Mouse (Mus musculus) brain, embryonic 14.5 days (tissue): ENCODE data around the gene Ppt2. TPM values are rescaled to one million over a fixed set of nuclear protein-coding genes. Genes with fewer than 3 reads are reported as not detected.

Experiments
- DNase-seq: peaks from one replicate; pipeline ENCODE4 v3.0.0-alpha.2; 2011; ENCODE audit warnings: low read depth
- CTCF ChIP-seq: fragments of 200-500 bp; IDR thresholded peaks from 2 replicates; pipeline ENCODE4 v1.5.1; 2012; ENCODE audit warnings: inconsistent platforms, mild to moderate bottlenecking, moderate library complexity, borderline replicate concordance; ENCODE audit not compliant: insufficient read depth, insufficient read length; ENCODE audit errors: extremely low read depth
- POLR2A ChIP-seq: fragments of 200-500 bp; IDR thresholded peaks from 2 replicates; pipeline ENCODE4 v1.6.1; 2012; ENCODE audit warnings: mild to moderate bottlenecking, inconsistent platforms, borderline replicate concordance; ENCODE audit not compliant: poor library complexity, insufficient read depth, insufficient read length, severe bottlenecking; ENCODE audit errors: extremely low read depth
- polyA plus RNA-seq: library from polyadenylated mRNA; depleted of rRNA; stranded (reverse); fragments of >200 nt; gene quantifications from 2 replicates; pipeline ENCODE4 v1.2.3, GENCODE M21; 2012

Gene Ppt2
- polyA plus RNA-seq, 1 experiment = 31.7 TPM

DNA sequence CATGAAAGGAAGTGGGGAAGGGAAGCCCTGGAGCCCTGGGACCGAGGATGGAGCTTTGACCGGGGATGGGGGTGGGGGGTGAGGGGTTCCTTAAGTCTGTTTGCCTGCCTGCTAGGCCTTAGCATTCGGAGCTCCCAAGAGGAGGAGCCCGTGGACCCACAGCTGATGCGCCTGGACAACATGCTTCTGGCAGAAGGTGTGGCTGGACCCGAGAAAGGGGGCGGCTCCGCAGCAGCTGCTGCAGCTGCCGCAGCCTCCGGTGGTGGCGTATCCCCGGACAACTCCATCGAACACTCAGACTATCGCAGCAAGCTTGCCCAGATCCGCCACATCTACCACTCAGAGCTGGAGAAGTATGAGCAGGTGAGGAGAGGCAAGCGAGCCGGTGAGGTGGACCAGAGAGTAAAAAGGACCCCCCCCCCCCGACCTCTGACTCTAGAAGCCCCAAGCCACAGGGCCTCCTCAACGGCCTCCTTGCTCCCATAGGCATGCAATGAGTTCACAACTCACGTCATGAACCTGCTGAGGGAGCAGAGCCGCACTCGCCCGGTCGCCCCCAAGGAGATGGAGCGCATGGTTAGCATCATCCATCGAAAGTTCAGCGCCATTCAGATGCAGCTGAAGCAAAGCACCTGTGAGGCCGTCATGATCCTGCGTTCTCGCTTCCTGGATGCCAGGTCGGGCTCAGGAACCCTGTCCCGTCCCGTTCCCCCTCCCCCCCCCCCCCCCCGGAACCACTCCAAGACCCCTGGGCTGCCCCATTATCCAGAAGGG is 34.4 kb downstream of the Ppt2 start:
- TF ChIP-seq CTCF (no peak), POLR2A (no peak)
- DNase-seq = peak; percentile 33

DNA sequence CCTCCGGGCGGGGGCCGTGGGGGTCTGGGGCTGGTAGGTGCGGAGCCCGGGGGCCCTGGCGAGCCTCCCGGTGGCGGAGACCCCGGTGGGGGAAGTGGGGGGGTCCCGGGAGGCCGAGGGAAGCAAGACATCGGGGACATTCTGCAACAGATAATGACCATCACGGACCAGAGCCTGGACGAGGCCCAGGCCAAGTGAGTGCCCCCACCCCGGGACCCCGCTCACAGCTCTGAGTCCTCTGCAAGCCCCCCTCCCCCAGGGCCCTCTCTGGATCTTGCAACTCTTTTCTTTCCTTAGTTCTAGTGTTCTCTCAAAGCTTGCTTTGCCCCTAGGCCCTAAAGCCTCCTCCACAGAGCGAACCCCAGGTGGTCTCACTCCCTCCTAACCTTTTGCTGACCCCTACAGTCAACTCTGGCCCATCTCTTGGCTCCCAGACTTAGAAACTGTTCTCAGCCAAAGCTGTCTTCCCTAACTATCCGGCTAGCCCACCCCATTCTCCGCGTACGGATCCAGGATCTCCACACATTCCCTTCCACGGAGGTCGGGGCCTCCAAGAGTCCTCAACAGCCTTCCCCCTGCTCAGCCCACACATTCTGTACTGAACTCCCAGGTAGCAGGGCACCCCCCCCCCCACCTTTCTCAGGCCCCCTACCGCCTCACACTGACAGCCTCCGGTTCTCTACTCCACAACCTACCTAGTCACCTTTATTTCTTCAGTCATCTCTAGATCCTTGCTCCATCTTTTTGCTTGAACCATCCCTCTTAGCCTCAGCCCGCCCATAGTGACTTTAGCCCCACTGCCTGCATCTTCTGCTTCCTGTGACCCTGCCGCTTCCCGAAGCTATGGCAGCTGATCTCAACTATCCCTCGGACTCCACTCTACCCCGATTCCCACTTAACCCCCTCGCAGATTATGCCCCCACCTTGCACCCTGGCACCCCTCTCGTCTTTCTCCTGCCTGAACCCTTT is 35.4 kb downstream of the Ppt2 start:
- DNase-seq = peak; percentile 62
- TF ChIP-seq CTCF (no peak), POLR2A (no peak)

DNA sequence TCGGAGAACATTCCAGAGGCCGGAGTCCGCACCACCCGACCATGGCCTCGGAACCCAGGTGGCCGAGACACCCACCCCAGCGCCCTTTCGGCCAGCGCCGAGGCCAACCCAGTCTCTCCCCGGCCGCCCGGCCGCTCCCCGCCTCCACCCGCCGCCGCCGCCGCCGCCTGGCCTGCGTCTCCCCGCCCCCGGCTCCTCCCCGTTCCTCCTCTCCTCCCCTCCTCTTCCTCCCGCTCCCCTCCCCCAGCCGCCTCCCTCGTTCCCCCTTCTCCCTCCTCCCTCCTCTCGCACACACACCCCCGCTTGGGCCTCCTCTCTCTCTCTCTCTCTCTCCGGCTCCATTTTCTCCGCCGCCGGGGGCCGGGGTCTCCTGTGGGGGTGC is 36.3 kb downstream of the Ppt2 start:
- DNase-seq = peak; percentile 97
- TF ChIP-seq POLR2A = peak; percentile 90
- no peak for TF ChIP-seq CTCF

DNA sequence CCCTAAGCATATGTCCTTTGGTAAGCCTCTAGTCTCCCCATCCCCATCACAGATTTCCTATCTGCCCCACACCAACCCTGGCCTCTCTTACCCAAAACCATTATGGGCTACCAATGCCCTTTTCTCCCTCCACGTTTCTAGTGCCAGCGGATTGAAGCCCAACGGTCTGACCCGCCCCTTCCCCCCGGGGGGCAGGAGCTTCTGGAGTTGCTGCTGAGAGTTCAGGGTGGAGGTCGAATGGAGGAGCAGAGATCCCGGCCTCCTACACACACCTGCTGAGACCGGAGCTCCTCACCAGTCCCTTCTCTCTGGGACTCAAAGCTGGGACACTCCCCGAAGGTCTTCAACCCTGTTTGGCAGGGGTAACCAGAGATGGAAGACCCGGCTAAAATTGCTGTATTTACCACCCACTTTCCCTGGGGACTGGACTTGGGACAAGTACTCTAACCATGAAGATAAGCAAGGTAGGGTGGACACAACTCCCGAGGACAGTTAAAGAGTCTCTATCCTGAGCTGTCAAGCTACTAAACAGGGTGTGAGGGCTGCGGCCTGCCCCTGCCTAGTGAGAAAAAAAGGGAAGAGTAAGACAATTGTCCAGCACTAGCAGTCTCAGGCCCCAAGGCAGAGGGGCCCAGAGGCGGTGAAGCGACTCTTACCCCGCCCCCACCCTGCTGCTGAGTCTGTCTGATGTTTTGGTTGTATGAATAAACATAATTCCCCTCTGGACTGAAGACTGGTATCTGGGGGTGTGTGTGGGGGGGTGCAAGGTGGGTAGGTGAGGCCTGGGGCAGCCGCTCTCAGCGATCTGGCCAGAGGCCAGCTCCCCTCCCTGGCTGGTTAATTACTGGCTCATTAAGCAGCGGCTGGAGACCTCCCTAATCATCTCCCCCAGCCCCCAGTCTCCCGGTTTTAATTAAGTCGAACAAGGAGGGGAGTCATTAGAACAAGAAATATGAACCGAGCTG is 37.0 kb downstream of the Ppt2 start, which contains the start of gene Pbx2:
Gene Pbx2, plus strand, starts transcription at position 238 of the 965 bp plus-strand sequence.
- DNase-seq = peak; percentile 88

DNA sequence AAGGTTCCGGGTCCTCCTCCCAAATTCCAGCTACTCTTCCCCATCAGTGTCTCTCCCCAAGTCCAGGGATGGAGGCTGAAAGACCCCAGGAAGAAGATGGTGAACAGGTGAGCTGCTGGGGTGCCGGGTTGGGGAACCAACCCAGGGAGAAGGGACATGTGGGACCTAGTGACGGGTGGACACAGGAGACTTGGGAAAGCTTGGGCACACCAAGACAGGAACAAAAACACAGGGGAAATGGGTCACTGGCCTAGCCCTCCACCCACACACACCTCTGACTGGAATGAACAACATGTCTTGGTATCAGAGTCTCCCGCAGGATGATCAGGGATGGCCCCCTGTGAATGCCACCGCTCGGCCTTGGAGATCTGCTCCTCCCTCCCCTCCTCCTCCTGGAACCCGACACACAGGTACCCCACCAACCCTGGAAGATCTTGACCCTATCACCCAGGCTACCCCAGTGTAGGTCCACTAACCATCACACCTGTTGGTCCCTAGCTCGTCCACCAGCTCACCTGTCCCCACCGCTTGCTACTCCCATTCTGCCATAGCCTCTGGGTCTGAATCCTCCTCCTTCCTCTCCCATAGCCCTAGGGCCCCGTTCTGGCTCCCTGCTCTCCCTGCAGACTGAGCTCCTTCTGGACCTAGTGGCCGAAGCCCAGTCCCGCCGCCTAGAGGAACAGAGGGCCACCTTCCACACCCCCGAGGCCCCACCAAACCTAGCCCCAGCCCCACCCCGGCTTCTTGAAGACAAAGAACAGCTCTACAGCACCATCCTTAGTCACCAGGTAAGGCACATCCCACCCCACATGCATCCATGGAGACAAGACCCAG is 37.9 kb downstream of the Ppt2 start:
- TF ChIP-seq CTCF (no peak), POLR2A (no peak)
- DNase-seq = no peak

More for the DNA sequence above, 37.0 kb downstream of the Ppt2 start, which contains the start of gene Pbx2:
- no peak for TF ChIP-seq CTCF
- TF ChIP-seq POLR2A = no peak

DNA sequence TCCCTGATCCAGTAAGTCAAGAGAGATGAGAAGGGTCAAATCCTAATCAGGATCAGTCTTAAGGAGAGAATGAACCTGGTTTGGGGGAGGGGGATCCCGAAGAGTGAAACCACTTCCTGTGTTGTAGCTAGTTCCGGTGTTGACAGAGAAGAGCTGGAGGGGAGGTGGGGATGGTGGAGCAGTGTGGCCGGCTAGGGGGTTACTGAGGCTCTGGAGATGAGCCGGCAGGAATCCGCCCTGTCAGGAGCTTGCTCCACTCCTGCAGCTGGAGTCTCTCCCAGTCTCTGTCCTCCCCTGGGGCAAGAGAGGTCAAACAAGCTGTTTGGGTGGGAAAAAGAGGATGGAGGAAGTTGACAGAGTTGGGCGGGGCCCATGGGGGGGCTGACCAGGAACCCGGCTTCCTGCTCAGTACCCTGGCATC is 38.6 kb downstream of the Ppt2 start, which contains the start of gene Gpsm3:
Gene Gpsm3, plus strand, starts transcription at position 126 of the 421 bp plus-strand sequence.
- no peak for DNase-seq
- TF ChIP-seq CTCF (no peak), POLR2A (no peak)

DNA sequence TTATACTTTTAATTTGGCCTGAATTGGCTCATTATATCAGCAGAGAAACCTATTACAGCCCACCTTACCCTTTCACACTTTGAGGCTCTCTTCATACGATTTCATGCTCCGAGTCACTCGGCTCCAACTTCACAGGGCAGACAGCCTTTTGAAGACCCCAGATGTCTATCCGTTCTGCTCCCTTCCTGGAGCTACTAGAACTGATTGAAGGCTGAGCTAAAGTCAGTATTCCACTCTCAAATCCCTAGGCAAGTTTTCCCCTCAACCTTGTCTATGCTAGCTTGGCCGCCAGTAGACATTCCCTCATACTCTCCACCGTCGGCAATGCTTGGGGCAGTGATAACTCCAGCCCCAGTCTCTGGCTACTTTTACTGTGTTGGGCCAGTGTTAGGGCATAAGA is 39.1 kb downstream of the Ppt2 start:
- TF ChIP-seq CTCF = no peak
- TF ChIP-seq POLR2A = no peak
- DNase-seq = no peak

DNA sequence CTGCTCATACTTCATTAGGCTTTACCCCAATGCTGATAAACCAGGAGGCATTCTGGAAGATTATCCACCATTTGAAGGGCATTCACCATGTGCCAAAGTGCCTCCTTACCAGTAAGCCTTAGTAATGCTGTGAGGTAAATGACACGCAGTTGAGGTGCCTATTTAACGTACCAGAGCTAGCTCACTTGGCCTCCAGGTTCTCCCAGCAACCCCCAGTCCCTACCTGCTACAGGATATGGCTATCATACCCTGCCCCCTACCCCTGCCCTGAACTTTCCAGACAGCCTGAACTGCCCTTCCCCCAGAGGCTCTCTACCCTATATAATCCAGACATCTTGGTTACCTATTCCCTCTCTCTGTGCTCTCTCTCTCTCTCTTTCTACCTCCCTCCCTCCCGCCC is 39.5 kb downstream of the Ppt2 start:
- TF ChIP-seq POLR2A (no peak), CTCF (no peak)
- no peak for DNase-seq

DNA sequence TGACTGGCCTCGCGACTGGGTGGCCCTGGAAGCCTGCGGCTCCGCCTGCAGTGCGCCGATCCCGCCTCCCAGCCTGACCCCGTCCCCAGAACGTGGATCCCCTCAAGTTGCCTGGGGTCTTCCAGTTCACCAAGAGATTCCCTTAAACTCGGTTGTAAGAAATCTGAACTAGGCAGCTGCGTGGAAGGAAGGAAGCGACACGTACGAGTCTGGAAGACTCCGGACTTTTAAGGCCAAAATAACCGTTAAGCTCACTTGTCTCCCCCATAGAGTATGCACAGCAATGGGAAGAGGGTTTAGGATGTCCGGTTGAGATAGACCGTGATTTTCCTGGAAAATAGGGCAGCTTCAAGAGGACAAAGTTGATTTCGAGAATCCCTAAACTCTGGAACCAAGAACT is 40.5 kb downstream of the Ppt2 start:
- TF ChIP-seq CTCF = no peak
- no peak for TF ChIP-seq POLR2A
- no peak for DNase-seq
